Mouse (Mus musculus) 3T3-L1 (cell line): ENCODE measurements around the gene Rgs3.

Experiments used
- DNase-seq: peaks from one replicate; pipeline ENCODE4 v3.0.0-alpha.2; 2015; ENCODE audit warnings: low read depth, low spot score

The Rgs3 gene

GRCm38 (mm10) chr4:62688142-62688541 lies 128.5 kb downstream of the Rgs3 start:
- DNase-seq, result no peak

GRCm38 (mm10) chr4:62690997-62691396 lies 131.3 kb downstream of the Rgs3 start:
- DNase-seq, result no peak

GRCm38 (mm10) chr4:62691625-62692024 lies 132.0 kb downstream of the Rgs3 start:
- DNase-seq, result peak; percentile 89

- no peak for DNase-seq
These were observed 134.2 kb downstream of the Rgs3 start for GRCm38 (mm10) chr4:62693839-62694238.

- DNase-seq, result no peak
These were observed 135.2 kb downstream of the Rgs3 start for GRCm38 (mm10) chr4:62694703-62695439.

- no peak for DNase-seq
These were observed 135.9 kb downstream of the Rgs3 start for GRCm38 (mm10) chr4:62695523-62695922.

GRCm38 (mm10) chr4:62695946-62696345 lies 136.3 kb downstream of the Rgs3 start:
- DNase-seq, result peak; percentile 88

GRCm38 (mm10) chr4:62696699-62697404 lies 137.2 kb downstream of the Rgs3 start:
- DNase-seq, result peak; percentile 44

GRCm38 (mm10) chr4:62697469-62697868 lies 137.8 kb downstream of the Rgs3 start:
- DNase-seq, result peak; percentile 95

- no peak for DNase-seq
These were observed 138.9 kb downstream of the Rgs3 start for GRCm38 (mm10) chr4:62698521-62698920.

- peak; percentile 98 for DNase-seq
These were observed 139.7 kb downstream of the Rgs3 start for GRCm38 (mm10) chr4:62699191-62699812.

- no peak for DNase-seq
These were observed 140.8 kb downstream of the Rgs3 start for GRCm38 (mm10) chr4:62700426-62700825.

- DNase-seq, result no peak
These were observed 143.5 kb downstream of the Rgs3 start for GRCm38 (mm10) chr4:62703151-62703550.

GRCm38 (mm10) chr4:62704204-62704603 lies 144.6 kb downstream of the Rgs3 start:
- no peak for DNase-seq

GRCm38 (mm10) chr4:62705013-62705412 lies 145.4 kb downstream of the Rgs3 start:
- DNase-seq, result peak; percentile 91

- no peak for DNase-seq
These were observed 146.1 kb downstream of the Rgs3 start for GRCm38 (mm10) chr4:62705749-62706148.

- DNase-seq, result no peak
These were observed 148.4 kb downstream of the Rgs3 start for GRCm38 (mm10) chr4:62708084-62708483.

- no peak for DNase-seq
These were observed 149.3 kb downstream of the Rgs3 start for GRCm38 (mm10) chr4:62708994-62709393.

GRCm38 (mm10) chr4:62709448-62709847 lies 149.8 kb downstream of the Rgs3 start:
- DNase-seq, result no peak

- no peak for DNase-seq
These were observed 151.5 kb downstream of the Rgs3 start for GRCm38 (mm10) chr4:62711159-62711558.

- DNase-seq, result no peak
These were observed 151.9 kb downstream of the Rgs3 start for GRCm38 (mm10) chr4:62711582-62711981.

GRCm38 (mm10) chr4:62720861-62721260 lies 161.2 kb downstream of the Rgs3 start:
- no peak for DNase-seq

GRCm38 (mm10) chr4:62722021-62722426 lies 162.4 kb downstream of the Rgs3 start:
- DNase-seq, result no peak
